Mouse (Mus musculus) heart, embryonic 15.5 days (tissue): ENCODE results near the gene Jpt2. TPM values are rescaled to one million over a fixed set of nuclear protein-coding genes. Genes with fewer than 3 reads are reported as not detected.

Experiments
- ATAC-seq: fragments of 200-750 bp; cut with Nextera tagmentation; replicated peaks from 2 replicates; pipeline ENCODE4 v1.8.0; 2017; ENCODE audit warnings: low read depth, moderate TSS enrichment; ENCODE audit not compliant: insufficient number of reproducible peaks, insufficient read depth, low FRiP score
- H3K27ac ChIP-seq: fragments of 300-500 bp; sonication (generic); 2 replicates; pipeline ENCODE4 v1.5.1; 2015; ENCODE audit warnings: mild to moderate bottlenecking, inconsistent platforms
- H3K27me3 ChIP-seq: fragments of 300-500 bp; sonication (generic); 2 replicates; pipeline ENCODE4 v1.6.1; 2015; ENCODE audit warnings: inconsistent platforms
- H3K36me3 ChIP-seq: fragments of 300-500 bp; sonication (generic); 2 replicates; pipeline ENCODE4 v1.6.1; 2015; ENCODE audit warnings: mild to moderate bottlenecking, inconsistent platforms
- H3K4me1 ChIP-seq: fragments of 300-500 bp; sonication (generic); replicated peaks from 2 replicates; pipeline ENCODE4 v1.6.1; 2015; ENCODE audit warnings: inconsistent platforms
- H3K4me2 ChIP-seq: fragments of 300-500 bp; sonication (generic); 2 replicates; pipeline ENCODE4 v1.6.1; 2015; ENCODE audit warnings: inconsistent platforms, mild to moderate bottlenecking, moderate library complexity
- H3K4me3 ChIP-seq: fragments of 300-500 bp; sonication (generic); 2 replicates; pipeline ENCODE4 v1.5.1; 2015; ENCODE audit warnings: mild to moderate bottlenecking, inconsistent platforms
- H3K9ac ChIP-seq: fragments of 300-500 bp; sonication (generic); 2 replicates; pipeline ENCODE4 v1.6.1; 2015; ENCODE audit warnings: mild to moderate bottlenecking, inconsistent platforms
- H3K9me3 ChIP-seq: fragments of 300-500 bp; sonication (generic); replicated peaks from 2 replicates; pipeline ENCODE4 v1.6.1; 2016; ENCODE audit warnings: inconsistent platforms
- WGBS: fragments of 180-500 bp; shearing (Covaris S2); methylation state at CpG from one replicate; pipeline ENCODE4 v1.1.7; 2015; ENCODE audit warnings: mixed read lengths; 5-methylcytosine and 5-hydroxymethylcytosine counted together
- polyA plus RNA-seq: library from polyadenylated mRNA; unstranded; fragments of >200 nt; fragmentation: Nextera tagmentation; extraction: Ambion mirVana; gene quantifications from 2 replicates; pipeline ENCODE4 v1.2.1, GENCODE M21; 2015

Jpt2 gene
- polyA plus RNA-seq, 1 experiment from 2014 or later: 73.4 TPM

DNA sequence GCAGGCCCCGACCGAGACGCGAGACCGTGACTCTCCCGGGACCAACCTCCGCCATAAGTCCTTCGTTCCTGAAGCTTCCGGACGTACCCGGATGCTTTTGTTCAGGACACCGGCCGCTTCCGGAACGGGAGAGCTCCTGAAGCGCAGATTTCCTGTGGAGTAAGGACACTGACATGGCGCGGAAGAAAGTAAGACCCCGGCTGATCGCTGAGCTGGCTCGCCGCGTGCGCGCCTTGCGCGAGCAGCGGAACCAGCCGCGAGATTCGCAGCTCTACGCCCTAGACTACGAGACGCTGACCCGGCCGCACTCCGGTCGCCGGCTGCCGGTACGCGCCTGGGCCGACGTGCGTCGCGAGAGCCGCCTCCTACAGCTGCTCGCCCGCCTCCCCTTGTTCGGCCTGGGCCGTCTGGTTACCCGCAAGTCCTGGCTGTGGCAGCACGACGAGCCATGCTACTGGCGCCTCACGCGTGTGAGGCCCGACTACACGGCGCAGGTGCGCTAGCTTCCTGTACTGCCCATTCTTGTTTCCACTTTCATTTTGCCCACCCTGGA, 65.4 kb downstream of the Jpt2 start, which contains the start of the genes Eme2 and Mrps34:
Gene Eme2 (minus strand): TSS at position 93 of the 553 bp plus-strand sequence.
Gene Mrps34 (plus strand): TSS at position 122 of the 553 bp plus-strand sequence.
- Histone ChIP-seq H3K9me3 (no peaks in the 10 kb centered on the region), H3K9ac (peak within 1 kb of the TSS; percentile 91), H3K4me1 (peaks cover 47% of the 10 kb centered on the region), H3K4me3 (peak within 1 kb of the TSS; percentile 81), H3K27ac (peak within 1 kb of the TSS; percentile 91), H3K27me3 (no peaks in the 10 kb centered on the region), H3K4me2 (peak within 1 kb of the TSS; percentile 94), H3K36me3 (peaks cover 60% of the 10 kb centered on the region)
- WGBS: under 1% methylated on average over 62 of the region's 62 CpGs
- peak; percentile 33; the same call in 1 of the 2 replicates for ATAC-seq

DNA sequence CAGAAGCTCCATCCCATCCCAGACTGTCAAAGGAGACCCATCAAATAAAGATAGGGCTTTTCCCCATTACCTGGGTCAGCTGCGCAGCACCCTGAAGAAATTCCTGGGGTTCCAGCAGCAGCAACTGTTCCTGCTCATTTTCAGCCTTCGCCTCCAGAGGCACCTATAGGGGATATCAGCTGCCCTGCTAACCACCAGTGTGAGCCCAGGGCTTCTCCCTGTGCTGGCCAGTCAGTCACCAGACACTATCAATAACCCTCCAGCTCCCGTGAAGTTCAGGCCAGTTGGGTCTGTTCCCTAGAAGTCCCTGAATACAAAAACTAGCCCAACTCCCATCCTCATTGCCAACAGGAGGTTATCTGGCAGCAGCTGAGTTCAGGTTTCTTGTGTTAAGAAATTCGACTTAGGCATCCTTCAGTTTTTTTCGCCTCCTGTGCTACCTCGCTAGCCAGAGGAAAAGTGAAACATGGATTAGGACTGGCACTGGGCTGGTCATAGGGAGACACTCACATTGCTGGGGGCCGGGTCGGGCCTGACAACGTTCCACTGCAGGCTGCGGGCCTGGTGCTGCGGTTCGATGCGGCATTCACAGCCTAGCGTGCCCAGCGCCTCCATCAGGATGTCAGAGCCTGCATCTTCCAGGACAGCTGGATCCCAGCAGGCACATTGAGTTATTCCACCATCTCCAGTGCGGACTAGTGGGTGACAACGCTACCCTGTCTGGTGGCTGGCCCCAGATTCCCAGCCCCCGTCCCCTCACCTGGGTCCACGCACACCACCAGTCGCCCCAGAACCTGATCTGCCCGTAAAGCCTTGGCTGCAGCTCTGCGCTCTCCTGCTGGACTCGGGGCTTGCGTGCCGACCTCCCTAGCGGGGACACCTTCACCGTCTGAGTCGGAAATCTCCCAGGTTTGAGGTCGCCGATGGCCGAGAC, 66.2 kb downstream of the Jpt2 start:
- 0 out of 2 replicates have a peak, but pooled peaks have one; percentile 4 for ATAC-seq
- H3K27me3 ChIP-seq: no peaks in the 10 kb centered on the region
- peak overlapping the region; percentile 91 for H3K27ac ChIP-seq
- H3K4me1 ChIP-seq: peaks cover 47% of the 10 kb centered on the region
- H3K4me2 ChIP-seq: peak overlapping the region; percentile 94
- WGBS: 9% methylated on average over 31 of the region's 31 CpGs
- H3K4me3 ChIP-seq: peak overlapping the region; percentile 81
- H3K36me3 ChIP-seq: peaks cover 53% of the 10 kb centered on the region
- no peaks in the 10 kb centered on the region for H3K9me3 ChIP-seq
- peak overlapping the region; percentile 91 for H3K9ac ChIP-seq

DNA sequence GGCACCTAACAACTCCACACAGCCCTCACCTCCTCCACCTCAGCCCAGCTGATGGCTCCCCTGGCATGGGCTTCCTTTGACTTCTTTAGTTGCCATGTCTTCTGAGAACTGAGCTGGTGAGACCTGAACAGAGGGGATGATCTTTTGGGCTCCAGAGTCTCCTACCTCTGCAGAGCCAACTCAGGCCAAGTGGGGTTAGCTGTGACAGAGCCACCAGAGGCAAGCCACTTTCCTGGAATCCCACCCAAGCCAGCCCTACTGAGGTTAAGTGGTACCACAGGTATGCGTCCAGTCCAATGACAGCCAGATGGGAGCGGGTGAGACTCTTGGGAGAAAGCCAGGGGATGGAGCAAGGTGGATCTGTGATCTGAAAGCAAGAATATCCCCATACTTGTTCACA, 67.2 kb downstream of the Jpt2 start:
- Histone ChIP-seq H3K27ac (no peak overlapping the region), H3K27me3 (no peaks in the 10 kb centered on the region), H3K4me2 (no peak overlapping the region), H3K9me3 (no peaks in the 10 kb centered on the region), H3K4me1 (peaks cover 39% of the 10 kb centered on the region), H3K4me3 (peak overlapping the region; percentile 81; the same call in 1 of the 2 replicates), H3K9ac (no peak overlapping the region), H3K36me3 (peaks cover 43% of the 10 kb centered on the region)
- ATAC-seq: no peak
- 95% methylated on average over 2 of the region's 2 CpGs for WGBS

DNA sequence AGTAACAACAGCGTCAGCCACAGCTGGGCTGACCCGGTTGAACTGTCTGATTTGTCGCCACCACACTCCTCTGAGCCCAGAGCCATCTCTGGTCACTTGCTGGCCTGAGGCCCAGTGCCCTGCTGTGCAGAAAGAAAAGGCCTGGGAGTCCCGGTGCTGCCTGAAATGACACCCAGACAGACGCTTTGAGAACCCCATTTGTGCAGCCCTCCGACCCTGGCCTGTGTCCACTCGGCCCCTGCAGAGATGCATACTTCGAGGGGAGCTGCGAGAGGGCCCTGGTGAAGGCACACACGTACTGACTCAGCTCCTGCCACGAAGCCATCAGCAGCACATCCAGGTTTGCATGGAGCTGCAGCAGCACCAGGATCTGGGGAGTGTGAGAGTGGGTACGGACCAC, 67.7 kb downstream of the Jpt2 start:
- H3K36me3 ChIP-seq: peaks cover 38% of the 10 kb centered on the region
- no peak overlapping the region for H3K4me3 ChIP-seq
- H3K4me2 ChIP-seq: no peak overlapping the region
- no peaks in the 10 kb centered on the region for H3K9me3 ChIP-seq
- no peak for ATAC-seq
- peaks cover 39% of the 10 kb centered on the region for H3K4me1 ChIP-seq
- 91% methylated on average over 12 of the region's 12 CpGs for WGBS
- H3K27me3 ChIP-seq: no peaks in the 10 kb centered on the region
- no peak overlapping the region for H3K27ac ChIP-seq
- no peak overlapping the region for H3K9ac ChIP-seq

DNA sequence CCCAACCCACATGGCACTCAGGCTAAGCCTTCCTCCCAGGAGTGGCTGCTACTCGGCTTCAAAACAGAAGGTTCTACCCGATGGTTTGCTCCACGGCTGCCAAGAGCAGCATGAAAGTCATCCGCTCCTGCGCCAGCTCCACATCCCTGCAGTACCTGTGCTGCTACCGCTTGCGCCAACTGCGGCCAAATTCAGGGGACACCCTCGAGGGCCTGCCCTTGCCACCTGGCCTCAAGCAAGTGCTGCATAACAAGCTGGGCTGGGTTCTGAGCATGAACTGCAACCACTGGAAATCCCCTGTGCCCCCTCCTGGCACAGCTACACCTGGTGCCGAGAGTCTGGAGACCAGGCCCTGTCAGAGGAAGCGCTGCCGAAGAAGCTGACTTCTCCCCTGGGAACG, 69.2 kb downstream of the Jpt2 start:
- WGBS: 91% methylated on average over 13 of the region's 13 CpGs
- no peaks in the 10 kb centered on the region for H3K27me3 ChIP-seq
- H3K27ac ChIP-seq: no peak overlapping the region
- peaks cover 32% of the 10 kb centered on the region for H3K4me1 ChIP-seq
- H3K4me2 ChIP-seq: no peak overlapping the region
- ATAC-seq: no peak
- no peaks in the 10 kb centered on the region for H3K9me3 ChIP-seq
- H3K4me3 ChIP-seq: no peak overlapping the region
- H3K36me3 ChIP-seq: peaks cover 33% of the 10 kb centered on the region
- no peak overlapping the region for H3K9ac ChIP-seq

DNA sequence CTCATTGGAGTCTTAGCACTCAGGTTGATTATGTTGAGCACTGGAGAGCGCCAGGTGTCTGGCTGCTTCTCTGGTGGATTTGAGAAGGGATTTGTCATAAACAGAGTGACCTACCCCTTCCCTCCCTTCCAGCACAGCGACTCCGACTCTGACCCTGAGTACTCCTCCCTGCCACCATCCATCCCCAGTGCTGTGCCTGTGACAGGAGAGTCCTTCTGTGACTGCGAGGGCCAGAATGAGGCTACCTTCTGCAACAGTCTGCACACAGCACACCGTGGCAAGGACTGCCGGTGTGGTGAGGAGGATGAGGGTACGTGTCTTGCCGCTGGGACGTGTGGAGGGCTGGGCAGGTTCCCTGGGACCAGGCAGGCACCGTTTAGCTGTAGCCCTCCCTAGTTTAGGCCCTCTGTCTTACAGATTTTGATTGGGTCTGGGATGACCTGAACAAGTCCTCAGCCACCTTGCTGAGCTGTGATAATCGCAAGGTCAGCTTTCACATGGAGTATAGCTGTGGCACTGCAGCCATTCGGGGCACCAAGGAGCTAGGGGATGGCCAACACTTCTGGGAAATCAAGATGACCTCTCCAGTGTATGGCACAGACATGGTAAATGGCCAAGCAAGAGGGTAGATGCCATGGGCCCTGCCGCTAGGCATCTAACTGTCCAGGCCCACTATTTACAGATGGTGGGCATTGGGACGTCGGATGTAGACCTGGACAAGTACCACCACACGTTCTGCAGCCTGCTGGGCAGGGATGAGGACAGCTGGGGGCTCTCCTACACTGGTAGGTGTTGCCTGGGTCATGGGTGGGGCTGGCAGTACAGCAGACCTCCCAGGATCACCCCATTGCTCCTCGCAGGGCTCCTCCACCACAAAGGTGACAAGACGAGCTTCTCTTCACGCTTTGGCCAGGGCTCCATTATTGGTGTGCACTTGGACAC, 70.1 kb downstream of the Jpt2 start:
- Histone ChIP-seq H3K27ac (no peak overlapping the region), H3K4me2 (no peak overlapping the region), H3K27me3 (no peaks in the 10 kb centered on the region), H3K9ac (no peak overlapping the region), H3K9me3 (no peaks in the 10 kb centered on the region), H3K4me3 (no peak overlapping the region), H3K4me1 (peaks cover 29% of the 10 kb centered on the region), H3K36me3 (peaks cover 33% of the 10 kb centered on the region)
- no peak for ATAC-seq
- 86% methylated on average over 19 of the region's 19 CpGs for WGBS

DNA sequence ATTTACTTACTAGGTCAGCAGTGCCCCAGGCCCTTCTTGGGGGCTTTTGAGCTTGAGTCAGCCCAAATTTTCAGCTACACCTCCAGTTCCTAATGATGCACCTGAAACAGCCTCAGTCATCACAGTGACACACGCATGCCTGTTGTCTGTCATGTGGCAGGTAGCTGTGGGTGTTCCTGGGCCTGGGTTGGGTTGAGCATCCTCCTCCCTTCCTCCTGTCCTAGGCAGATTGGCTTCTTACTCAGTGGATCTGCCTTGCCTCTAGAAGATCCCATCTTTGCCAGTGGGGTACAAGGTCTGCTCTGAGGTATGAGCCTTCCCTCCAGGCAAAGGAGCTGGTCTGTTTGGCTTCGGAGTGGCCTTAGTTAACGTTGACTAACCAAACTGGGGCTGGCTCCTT, 71.6 kb downstream of the Jpt2 start:
- no peak for ATAC-seq
- WGBS: 95% methylated on average over 3 of the region's 3 CpGs
- no peaks in the 10 kb centered on the region for H3K27me3 ChIP-seq
- H3K4me1 ChIP-seq: peaks cover 27% of the 10 kb centered on the region
- H3K9me3 ChIP-seq: no peaks in the 10 kb centered on the region
- H3K36me3 ChIP-seq: peaks cover 33% of the 10 kb centered on the region
- no peak overlapping the region for H3K27ac ChIP-seq
- no peak overlapping the region for H3K4me2 ChIP-seq
- no peak overlapping the region for H3K4me3 ChIP-seq
- H3K9ac ChIP-seq: no peak overlapping the region

Other genes with a start within 250 kb of the Jpt2 start
- 0.13 TPM in 1 of 2 replicates, not detected in the other for gene Rnf151, start 242.6 kb downstream of the Jpt2 start, polyA plus RNA-seq
- gene Rps2, start 242.6 kb downstream of the Jpt2 start, polyA plus RNA-seq: 770 and 917 TPM in 2 replicates
- 410 and 528 TPM in 2 replicates for gene Ndufb10, start 236.2 kb downstream of the Jpt2 start, polyA plus RNA-seq
- gene Rpl3l, start 232.9 kb downstream of the Jpt2 start, polyA plus RNA-seq: 1.4 and 1.6 TPM in 2 replicates
- 21.4 and 25.6 TPM in 2 replicates for gene Msrb1, start 224.0 kb downstream of the Jpt2 start, polyA plus RNA-seq
- gene Hs3st6, start 207.7 kb downstream of the Jpt2 start, polyA plus RNA-seq: 0.33 and 0.37 TPM in 2 replicates
- gene Meiob, start 156.4 kb downstream of the Jpt2 start, polyA plus RNA-seq: not detected in 2 replicates
- 56.7 TPM in 2 replicates for gene Hagh, start 120.5 kb downstream of the Jpt2 start, polyA plus RNA-seq
- 39.8 and 49.1 TPM in 2 replicates for gene Fahd1, start 110.3 kb downstream of the Jpt2 start, polyA plus RNA-seq
- 0.19 and 0.23 TPM in 2 replicates for gene Igfals, start 94.7 kb downstream of the Jpt2 start, polyA plus RNA-seq
- 28.6 and 42.8 TPM in 2 replicates for gene Nubp2, start 74.3 kb downstream of the Jpt2 start, polyA plus RNA-seq
- 22.7 and 30.6 TPM in 2 replicates for gene Spsb3, start 74.0 kb downstream of the Jpt2 start, polyA plus RNA-seq
- 16.6 and 21.3 TPM in 2 replicates for gene Eme2, start 65.6 kb downstream of the Jpt2 start, polyA plus RNA-seq
- gene Mrps34, start 65.6 kb downstream of the Jpt2 start, polyA plus RNA-seq: 74.7 and 78.0 TPM in 2 replicates
- 32.2 and 36.5 TPM in 2 replicates for gene Nme3, start 64.2 kb downstream of the Jpt2 start, polyA plus RNA-seq
- 23.2 and 28.2 TPM in 2 replicates for gene Mapk8ip3, start 23.7 kb downstream of the Jpt2 start, polyA plus RNA-seq
- gene Cramp1l, start 55.1 kb upstream of the Jpt2 start, polyA plus RNA-seq: 4.1 and 6.3 TPM in 2 replicates
- gene Ift140, start 55.4 kb upstream of the Jpt2 start, polyA plus RNA-seq: 8.9 and 13.3 TPM in 2 replicates
- 23.1 and 24.8 TPM in 2 replicates for gene Tmem204, start 122.9 kb upstream of the Jpt2 start, polyA plus RNA-seq
- gene Telo2, start 155.3 kb upstream of the Jpt2 start, polyA plus RNA-seq: 22.9 and 33.6 TPM in 2 replicates
- 0.16 and 0.30 TPM in 2 replicates for gene Ptx4, start 160.1 kb upstream of the Jpt2 start, polyA plus RNA-seq
- 14.8 and 18.3 TPM in 2 replicates for gene Clcn7, start 172.7 kb upstream of the Jpt2 start, polyA plus RNA-seq
- gene Ccdc154, start 201.8 kb upstream of the Jpt2 start, polyA plus RNA-seq: 0.05 TPM in 1 of 2 replicates, not detected in the other
- 0.33 and 0.77 TPM in 2 replicates for gene Gm38655, start 214.8 kb upstream of the Jpt2 start, polyA plus RNA-seq
- gene BC003965, start 223.9 kb upstream of the Jpt2 start, polyA plus RNA-seq: 23.7 and 24.4 TPM in 2 replicates
- 4.6 and 5.3 TPM in 2 replicates for gene Unkl, start 227.7 kb upstream of the Jpt2 start, polyA plus RNA-seq